Mouse (Mus musculus): ENCODE results near the gene Mnd1. TPM values are rescaled to one million over a fixed set of nuclear protein-coding genes. Genes with fewer than 3 reads are reported as not detected.

The Mnd1 gene
- total RNA-seq, 1 experiment = 31.9 TPM

GRCm38 (mm10) chr3:84157559-84158350 lies 2.2 kb upstream of the Mnd1 start:
- DNase-seq (ENCODE audit: low read depth, low spot score) = no peak
- in situ Hi-C loops (cut with MboI; ENCODE audit: low sequenced_read_pairs in 2 of 2, unreplicated experiment in 2 of 2) = no loop called here
- TF ChIP-seq MAFK (IDR thresholded peaks at IDR 0.05; ENCODE audit: insufficient read depth, low read depth, low read length) (no peak), ZNF384 (IDR thresholded peaks at IDR 0.05; ENCODE audit: low read depth, low read length) (no peak), HCFC1 (IDR thresholded peaks at IDR 0.05; ENCODE audit: borderline replicate concordance, insufficient read depth, low read length) (no peak), CHD2 (IDR thresholded peaks at IDR 0.05; ENCODE audit: low read depth, low read length) (no peak), ZC3H11A (IDR thresholded peaks at IDR 0.05; ENCODE audit: borderline replicate concordance, low read depth, low read length) (no peak)

DNA sequence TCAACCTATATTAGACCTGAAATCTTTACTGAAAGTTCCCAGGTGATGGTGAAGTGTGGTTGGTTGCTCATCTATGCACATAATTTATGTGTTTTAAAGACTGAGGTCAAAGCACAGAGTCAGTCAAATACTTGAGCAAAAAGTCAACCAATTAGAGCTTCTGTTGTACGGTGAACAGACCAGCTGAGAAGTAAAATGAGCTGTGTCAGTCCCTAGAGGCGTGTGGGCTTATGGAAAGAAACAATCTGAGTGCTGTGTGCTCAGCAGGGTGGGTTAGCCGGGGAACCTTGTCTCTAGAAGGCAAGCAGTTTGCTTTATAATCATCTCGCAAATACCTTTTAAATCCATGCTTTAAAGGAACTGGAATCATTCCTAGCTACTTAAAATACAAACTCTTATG lies 1.4 kb upstream of the Mnd1 start:
- H3K4me1 ChIP-seq (ENCODE audit: control insufficient read depth in 2 of 2, insufficient read depth in 2 of 2, low read length in 2 of 2, poor library complexity in 1 of 2) = peaks cover 2 to 3% of the 10 kb centered on the region in 2 experiments; a peak in 1 of 4 replicates
- no peak for DNase-seq (ENCODE audit: low read depth, low spot score)
- in situ Hi-C loops (cut with MboI; ENCODE audit: low sequenced_read_pairs in 2 of 2, unreplicated experiment in 2 of 2) = no loop called here
- H3K9ac ChIP-seq (ENCODE audit: insufficient read depth, low read depth, low read length, poor library complexity, severe bottlenecking) = no peak overlapping the region
- H3K36me3 ChIP-seq (ENCODE audit: control insufficient read depth, insufficient read depth, low read length, poor library complexity, severe bottlenecking) = no peaks in the 10 kb centered on the region
- no peak overlapping the region for H3K4me3 ChIP-seq (ENCODE audit: insufficient read depth in 1 of 2, low read depth in 1 of 2, low read length in 2 of 2, poor library complexity in 1 of 2, severe bottlenecking in 1 of 2)
- no peaks in the 10 kb centered on the region for H3K9me3 ChIP-seq (ENCODE audit: control insufficient read depth, insufficient read depth, low read depth, low read length)
- TF ChIP-seq ZC3H11A (IDR thresholded peaks at IDR 0.05; ENCODE audit: borderline replicate concordance, low read depth, low read length) (no peak), CHD2 (IDR thresholded peaks at IDR 0.05; ENCODE audit: low read depth, low read length) (no peak), ZNF384 (IDR thresholded peaks at IDR 0.05; ENCODE audit: low read depth, low read length) (no peak), HCFC1 (IDR thresholded peaks at IDR 0.05; ENCODE audit: borderline replicate concordance, insufficient read depth, low read length) (no peak)
- no peak overlapping the region for H3K27ac ChIP-seq (ENCODE audit: insufficient read depth, low read depth, low read length, poor library complexity, severe bottlenecking)

More at GRCm38 (mm10) chr3:84157559-84158350, 2.2 kb upstream of the Mnd1 start:
- H3K9me3 ChIP-seq (ENCODE audit: control insufficient read depth, insufficient read depth, low read depth, low read length) = no peaks in the 10 kb centered on the region
- peaks cover 2 to 3% of the 10 kb centered on the region in 2 experiments; a peak in 1 of 4 replicates for H3K4me1 ChIP-seq (ENCODE audit: control insufficient read depth in 2 of 2, insufficient read depth in 2 of 2, low read length in 2 of 2, poor library complexity in 1 of 2)
- no peaks in the 10 kb centered on the region for H3K36me3 ChIP-seq (ENCODE audit: control insufficient read depth, insufficient read depth, low read length, poor library complexity, severe bottlenecking)
- H3K9ac ChIP-seq (ENCODE audit: insufficient read depth, low read depth, low read length, poor library complexity, severe bottlenecking) = no peak overlapping the region
- no peak overlapping the region for H3K4me3 ChIP-seq (ENCODE audit: insufficient read depth in 1 of 2, low read depth in 1 of 2, low read length in 2 of 2, poor library complexity in 1 of 2, severe bottlenecking in 1 of 2)
- no peak overlapping the region for H3K27ac ChIP-seq (ENCODE audit: insufficient read depth, low read depth, low read length, poor library complexity, severe bottlenecking)

DNA sequence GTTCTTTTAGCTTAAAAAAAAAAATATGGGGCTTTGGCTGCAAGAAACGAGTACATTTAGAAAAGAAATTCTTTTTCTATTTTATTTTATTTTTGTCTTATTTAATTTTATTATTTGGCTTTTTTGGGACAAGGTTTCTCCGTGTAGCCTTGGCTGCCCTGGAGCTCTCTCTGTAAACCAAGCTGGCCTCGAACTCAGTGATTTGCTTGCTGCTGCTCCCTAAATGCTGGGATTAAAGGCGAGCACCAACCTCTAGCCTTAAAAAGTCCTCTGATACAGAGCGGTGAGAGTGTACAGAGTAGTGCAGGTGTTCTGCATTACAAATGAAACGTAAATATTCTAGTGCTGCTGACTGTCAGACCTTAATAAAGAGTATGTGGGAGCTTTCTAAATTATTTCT lies 519 bp upstream of the Mnd1 start:
- Histone ChIP-seq H3K36me3 (ENCODE audit: control insufficient read depth, insufficient read depth, low read length, poor library complexity, severe bottlenecking) (no peaks in the 10 kb centered on the region), H3K9ac (ENCODE audit: insufficient read depth, low read depth, low read length, poor library complexity, severe bottlenecking) (no peak overlapping the region), H3K4me3 (ENCODE audit: insufficient read depth in 1 of 2, low read depth in 1 of 2, low read length in 2 of 2, poor library complexity in 1 of 2, severe bottlenecking in 1 of 2) (peak overlapping the region in 1 of 2 experiments; percentile 37; a peak in 1 of 4 replicates), H3K27ac (ENCODE audit: insufficient read depth, low read depth, low read length, poor library complexity, severe bottlenecking) (no peak overlapping the region), H3K9me3 (ENCODE audit: control insufficient read depth, insufficient read depth, low read depth, low read length) (no peaks in the 10 kb centered on the region), H3K4me1 (ENCODE audit: control insufficient read depth in 2 of 2, insufficient read depth in 2 of 2, low read length in 2 of 2, poor library complexity in 1 of 2) (peaks cover 2 to 3% of the 10 kb centered on the region in 2 experiments; a peak in 1 of 4 replicates)
- TF ChIP-seq MAFK (IDR thresholded peaks at IDR 0.05; ENCODE audit: insufficient read depth, low read depth, low read length) = no peak
- no peak for TF ChIP-seq CHD2 (IDR thresholded peaks at IDR 0.05; ENCODE audit: low read depth, low read length)
- no peak for TF ChIP-seq HCFC1 (IDR thresholded peaks at IDR 0.05; ENCODE audit: borderline replicate concordance, insufficient read depth, low read length)
- TF ChIP-seq ZC3H11A (IDR thresholded peaks at IDR 0.05; ENCODE audit: borderline replicate concordance, low read depth, low read length) = no peak
- TF ChIP-seq ZNF384 (IDR thresholded peaks at IDR 0.05; ENCODE audit: low read depth, low read length) = no peak
- in situ Hi-C loops (cut with MboI; ENCODE audit: low sequenced_read_pairs in 2 of 2, unreplicated experiment in 2 of 2) = no loop called here
- DNase-seq (ENCODE audit: low read depth, low spot score) = no peak

DNA sequence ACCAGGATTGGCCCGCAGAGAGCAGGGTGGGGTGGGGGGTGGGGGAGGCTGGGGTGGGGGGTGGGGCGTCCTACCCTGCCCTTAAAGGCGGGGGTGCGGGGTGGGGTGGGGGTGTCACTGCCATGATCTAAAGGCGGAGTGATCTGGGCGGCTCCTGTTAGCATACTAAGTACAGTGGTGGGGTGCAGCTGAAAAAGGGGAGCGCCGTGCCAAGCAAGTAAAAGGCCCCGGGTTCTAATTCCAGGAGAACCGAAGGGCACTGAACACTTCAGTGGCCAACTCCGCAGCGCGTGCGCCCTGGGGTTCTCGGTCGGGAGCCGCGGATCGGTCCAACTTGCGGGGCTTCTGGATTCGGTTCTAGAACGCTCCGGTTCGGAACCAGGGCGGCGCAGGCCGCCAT lies 440 bp downstream of the Mnd1 start:
- peak overlapping the region; percentile 89 for H3K27ac ChIP-seq (ENCODE audit: insufficient read depth, low read depth, low read length, poor library complexity, severe bottlenecking)
- DNase-seq (ENCODE audit: low read depth, low spot score) = peak; percentile 37
- no peaks in the 10 kb centered on the region for H3K36me3 ChIP-seq (ENCODE audit: control insufficient read depth, insufficient read depth, low read length, poor library complexity, severe bottlenecking)
- peak overlapping the region; percentile 74 to 94 for H3K4me3 ChIP-seq (ENCODE audit: insufficient read depth in 1 of 2, low read depth in 1 of 2, low read length in 2 of 2, poor library complexity in 1 of 2, severe bottlenecking in 1 of 2)
- no peaks in the 10 kb centered on the region for H3K9me3 ChIP-seq (ENCODE audit: control insufficient read depth, insufficient read depth, low read depth, low read length)
- in situ Hi-C loops (cut with MboI; ENCODE audit: low sequenced_read_pairs in 2 of 2, unreplicated experiment in 2 of 2) = no loop called here
- no peak for TF ChIP-seq MAFK (IDR thresholded peaks at IDR 0.05; ENCODE audit: insufficient read depth, low read depth, low read length)
- no peak for TF ChIP-seq ZC3H11A (IDR thresholded peaks at IDR 0.05; ENCODE audit: borderline replicate concordance, low read depth, low read length)
- no peak for TF ChIP-seq CHD2 (IDR thresholded peaks at IDR 0.05; ENCODE audit: low read depth, low read length)
- no peak for TF ChIP-seq ZNF384 (IDR thresholded peaks at IDR 0.05; ENCODE audit: low read depth, low read length)
- TF ChIP-seq HCFC1 (IDR thresholded peaks at IDR 0.05; ENCODE audit: borderline replicate concordance, insufficient read depth, low read length) = no peak
- H3K4me1 ChIP-seq (ENCODE audit: control insufficient read depth in 2 of 2, insufficient read depth in 2 of 2, low read length in 2 of 2, poor library complexity in 1 of 2) = peaks cover 2 to 3% of the 10 kb centered on the region in 2 experiments; a peak in 1 of 4 replicates
- H3K9ac ChIP-seq (ENCODE audit: insufficient read depth, low read depth, low read length, poor library complexity, severe bottlenecking) = peak overlapping the region; percentile 96

All from ES-E14 (cell line).